Mouse (Mus musculus) Muller cell, postnatal 12 days (primary cell): Measurements from ENCODE around the gene Cnpy3.
A peak's percentile ranks its signal among the peaks of the same experiment; 100 is the strongest.
"Not testable (repeated sequence)": the region's sequence is repeated elsewhere in the genome, so short reads cannot be mapped to it uniquely, and the experiment has no call there.

Source experiments
- DNase-seq: peaks from one replicate; pipeline ENCODE4 v3.0.0-alpha.2; 2015; ENCODE audit errors: inconsistent ontology term

Gene Cnpy3

DNA sequence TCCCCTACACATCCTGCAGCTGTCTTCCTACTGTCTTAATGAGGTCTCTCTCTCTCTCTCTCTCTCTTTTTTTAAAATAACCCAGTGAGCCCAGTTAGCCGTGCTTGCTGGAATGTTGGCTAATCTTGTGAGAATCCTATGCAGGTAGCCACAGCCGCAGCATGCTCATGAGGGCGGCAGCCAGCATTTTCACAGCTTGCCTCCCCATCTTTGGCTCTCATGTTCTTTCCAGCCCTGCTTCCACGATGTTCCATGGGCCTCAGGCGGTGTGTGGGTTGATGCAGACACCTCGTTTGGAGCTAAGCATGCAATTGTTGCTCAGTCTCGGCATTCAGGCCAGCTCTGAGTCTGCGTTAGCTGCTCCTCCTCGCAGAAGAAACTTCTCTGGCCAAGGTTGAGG is 12.9 kb upstream of the Cnpy3 start:
- not testable (repeated sequence) for DNase-seq

DNA sequence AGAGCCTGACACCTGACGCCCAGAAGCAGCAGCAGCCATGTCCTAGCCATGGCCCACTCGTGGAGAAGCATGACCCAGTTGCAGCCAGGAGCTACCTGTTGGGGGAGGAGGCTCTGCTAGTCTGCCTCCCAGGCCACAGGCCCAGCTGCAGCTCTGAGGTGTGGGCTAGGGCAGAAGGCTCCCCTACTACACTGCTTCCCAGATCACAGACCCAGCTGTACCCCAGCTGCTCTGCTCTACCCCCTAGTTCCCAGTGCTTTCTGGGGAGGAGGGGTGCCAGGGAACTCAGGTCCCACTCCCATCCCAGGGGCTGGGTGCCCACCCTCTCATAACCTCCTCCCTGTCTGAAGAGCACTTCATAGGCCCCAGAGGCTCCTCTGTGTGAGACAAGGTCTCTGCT is 11.5 kb upstream of the Cnpy3 start, which contains the start of gene Ptcra:
TSS of gene Ptcra (minus strand) at position 169 of the 400 bp plus-strand sequence.
- no peak for DNase-seq

DNA sequence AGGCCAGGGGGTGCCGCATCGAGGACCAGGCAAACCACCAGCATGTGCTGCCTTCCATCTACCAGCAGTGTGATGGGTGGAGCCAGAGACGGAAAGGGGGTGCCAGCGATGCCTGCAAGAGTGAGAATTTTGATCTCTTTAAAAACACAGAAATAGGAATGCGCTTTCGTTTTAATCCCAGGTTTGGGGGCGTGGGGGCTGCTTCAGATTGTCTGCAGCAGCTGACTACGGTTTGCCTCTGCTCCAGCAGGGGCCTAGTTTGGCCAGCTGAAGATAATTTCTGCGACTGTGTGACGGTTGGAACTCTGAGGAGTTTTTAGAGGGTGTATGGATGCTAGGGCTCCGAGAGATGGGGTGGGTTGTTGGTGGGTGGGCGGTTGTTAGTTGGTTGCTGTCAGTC is 6.7 kb upstream of the Cnpy3 start:
- DNase-seq = no peak

DNA sequence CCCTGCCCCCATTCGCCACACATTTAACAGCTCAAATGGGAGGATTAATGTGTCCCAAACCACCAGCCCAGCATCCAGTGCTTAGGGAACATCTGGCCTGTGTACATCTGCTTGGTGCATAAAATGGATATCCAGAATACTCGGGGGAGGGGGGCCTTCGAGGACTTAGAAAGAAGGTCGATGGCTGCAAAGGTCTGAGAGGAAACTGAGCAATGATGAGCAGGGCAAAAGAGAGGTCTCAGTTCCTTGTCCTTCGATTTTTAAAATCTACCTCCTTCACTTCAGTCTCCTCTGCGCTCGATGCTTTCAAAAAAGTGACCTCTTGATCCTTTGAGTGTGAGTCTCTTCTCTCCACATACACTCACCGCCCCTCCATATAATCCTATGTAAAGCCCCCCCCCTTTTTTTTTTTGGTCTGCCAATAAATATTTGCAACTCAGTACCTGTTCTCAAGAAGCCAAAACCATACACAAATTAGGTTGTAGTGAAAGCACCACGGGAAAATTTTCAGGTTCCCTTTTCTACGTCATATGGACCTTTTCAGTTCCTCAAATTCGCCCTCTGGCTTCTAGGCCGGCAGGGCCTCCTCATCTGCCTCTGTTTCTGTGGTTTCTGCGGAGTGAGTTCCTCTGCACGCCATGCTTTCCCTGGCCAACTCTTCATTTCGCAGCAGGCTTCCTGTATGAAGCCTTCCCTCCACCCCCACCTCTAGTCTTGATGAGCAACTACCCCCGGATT is 789 bp downstream of the Cnpy3 start:
- peak; percentile 3 for DNase-seq

DNA sequence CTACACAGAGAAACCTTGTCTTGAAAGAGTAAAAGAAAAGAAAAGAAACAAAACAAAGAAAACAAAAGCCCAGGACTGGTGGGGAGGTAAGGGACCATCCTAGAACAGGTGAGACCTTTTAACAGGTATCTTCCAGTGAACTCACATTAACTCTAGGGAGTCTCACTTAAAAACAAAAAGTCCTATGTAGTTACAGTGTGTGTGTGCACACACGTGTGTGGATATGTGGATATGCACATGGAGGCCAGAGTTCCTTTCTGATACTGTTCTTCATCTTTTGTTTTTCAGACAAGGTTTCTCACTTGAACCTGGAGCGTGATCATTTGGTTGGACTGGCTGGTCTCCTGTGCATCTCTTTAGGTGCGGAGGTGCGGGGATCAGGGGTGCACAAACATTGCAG is 1.4 kb downstream of the Cnpy3 start:
- DNase-seq = no peak

DNA sequence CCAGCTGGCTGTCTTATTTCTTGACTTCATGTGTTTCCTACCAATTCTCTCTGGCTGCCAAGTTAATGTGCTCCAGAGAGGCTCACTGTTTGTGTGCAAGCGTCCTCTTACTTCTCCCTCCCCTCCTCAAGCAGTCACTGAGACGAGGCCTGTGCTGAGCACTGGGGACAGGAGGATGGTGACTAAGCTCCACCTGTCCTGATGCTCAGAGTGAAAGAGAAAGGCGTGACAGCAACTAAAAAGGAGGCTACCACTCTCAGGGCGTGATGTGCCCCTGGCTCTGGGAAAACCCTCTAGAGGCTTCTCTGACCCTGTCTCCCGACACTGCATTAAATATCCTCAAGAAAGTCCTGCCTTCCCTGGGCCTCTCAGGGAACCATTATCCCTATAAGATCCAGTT is 2.7 kb downstream of the Cnpy3 start:
- DNase-seq = no peak

DNA sequence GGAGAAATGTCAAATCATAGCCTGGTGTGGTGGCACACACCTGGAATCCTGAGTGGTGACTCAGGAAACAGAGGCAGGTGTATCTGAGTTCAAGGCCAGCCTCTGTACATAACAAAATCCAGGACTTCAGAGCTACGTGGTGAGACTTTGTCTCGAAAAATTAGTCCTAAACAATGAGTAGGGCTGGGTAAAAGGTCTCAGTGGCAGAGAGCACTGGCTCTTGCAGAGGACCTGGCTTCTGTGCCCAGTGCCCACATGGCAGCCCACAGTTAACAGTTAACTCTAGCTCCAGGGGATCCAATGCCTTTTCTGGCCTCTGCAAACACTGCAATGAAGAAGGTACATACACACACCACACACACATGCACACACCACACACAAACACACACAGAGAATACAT is 4.2 kb downstream of the Cnpy3 start:
- DNase-seq = no peak

DNA sequence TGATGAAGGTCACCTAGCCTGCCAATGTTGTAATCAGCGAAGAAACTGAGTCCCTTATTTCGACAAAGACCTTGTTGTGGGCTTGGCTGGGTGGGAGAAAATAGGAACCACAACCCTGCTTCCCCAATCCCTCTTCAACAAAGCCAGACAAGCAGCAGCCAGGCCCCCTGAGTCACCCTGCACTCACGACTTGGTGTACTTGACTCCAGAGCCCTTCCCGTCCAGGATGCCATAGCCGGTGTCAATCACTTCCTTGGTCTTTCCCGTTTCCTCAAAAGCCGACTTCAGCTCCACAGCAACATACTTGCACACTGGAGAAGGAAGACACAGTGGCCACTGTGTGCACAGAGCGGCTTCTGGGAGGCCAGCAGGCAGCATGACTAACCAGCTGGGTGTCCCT is 4.8 kb downstream of the Cnpy3 start:
- DNase-seq = no peak

DNA sequence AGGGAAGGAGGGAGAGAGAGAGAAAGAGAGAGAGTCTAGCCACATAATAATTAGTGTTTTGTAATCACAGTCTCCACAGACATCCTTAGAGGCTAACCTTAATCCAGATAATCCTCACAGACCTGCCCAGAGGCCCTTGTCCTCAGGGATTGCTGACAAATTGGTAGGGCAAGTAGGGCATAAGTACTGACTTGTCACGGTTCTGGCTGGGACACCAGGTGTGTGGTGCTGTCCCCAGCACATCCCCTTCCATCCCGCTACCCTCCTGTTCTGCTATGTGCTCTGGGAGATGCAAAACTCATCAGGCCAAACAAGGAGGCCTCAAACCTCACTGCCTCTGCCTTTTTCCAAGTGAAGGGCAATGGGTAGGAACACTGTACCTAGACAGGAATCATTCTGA is 6.5 kb downstream of the Cnpy3 start:
- DNase-seq = no peak

DNA sequence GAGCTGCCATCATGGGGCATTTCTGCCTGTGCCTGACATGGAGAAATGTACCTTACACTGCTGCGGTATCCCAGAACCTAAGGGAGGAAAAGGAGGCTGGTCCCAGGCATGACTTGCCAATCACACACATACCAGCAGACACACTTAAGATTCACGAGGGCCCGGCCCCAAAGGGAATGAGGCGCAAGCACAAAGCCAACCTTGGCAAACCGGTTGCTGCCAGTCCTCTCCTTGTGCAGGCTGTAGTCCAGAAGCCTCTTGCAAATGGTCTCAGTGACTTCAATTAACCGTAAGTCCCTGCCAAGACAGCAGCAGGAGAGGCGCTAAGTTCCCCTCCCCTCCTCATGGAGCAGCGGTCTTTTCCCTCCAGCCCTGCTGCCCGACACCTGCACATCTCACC is 9.0 kb downstream of the Cnpy3 start:
- DNase-seq = no peak

DNA sequence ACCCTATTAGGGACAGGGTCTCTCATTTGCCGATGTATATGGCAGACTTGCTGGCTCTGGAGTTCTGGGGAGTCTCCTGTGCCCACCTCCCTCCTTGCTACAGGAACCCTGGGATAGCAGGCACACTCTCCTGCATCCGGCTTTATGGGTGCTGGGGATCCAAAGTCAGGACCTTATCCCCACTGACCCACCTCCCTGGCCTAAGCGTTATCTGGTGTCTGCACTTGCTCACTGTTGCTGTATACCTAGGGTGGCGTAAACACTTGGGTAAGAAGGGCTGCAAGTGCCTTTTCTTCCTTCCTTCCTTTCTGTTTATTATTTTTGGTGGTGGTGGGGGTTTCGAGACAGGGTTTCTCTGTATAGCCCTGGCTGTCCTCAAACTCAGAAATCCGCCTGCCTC is 10.7 kb downstream of the Cnpy3 start:
- DNase-seq = no peak

DNA sequence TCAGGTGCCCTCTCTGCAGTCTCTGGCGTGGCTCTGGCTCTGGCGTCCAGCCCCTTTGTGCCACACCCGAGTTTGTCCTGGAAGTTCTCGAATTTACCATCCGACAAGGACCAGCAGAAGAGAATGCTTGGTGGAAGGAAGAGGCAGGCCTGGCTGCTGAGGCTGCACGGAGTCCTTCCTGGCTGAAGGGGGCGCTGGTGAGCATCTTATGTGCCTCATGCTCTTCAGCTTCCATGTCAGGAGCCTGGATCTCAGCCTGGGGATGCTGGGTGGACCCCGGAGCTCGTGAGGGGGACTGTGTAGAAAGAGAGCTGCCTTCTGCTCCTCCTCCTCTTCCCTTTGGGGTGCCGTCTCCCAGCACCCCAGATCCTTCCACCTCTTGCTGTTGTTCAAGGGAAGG is 15.9 kb downstream of the Cnpy3 start:
- DNase-seq = no peak

DNA sequence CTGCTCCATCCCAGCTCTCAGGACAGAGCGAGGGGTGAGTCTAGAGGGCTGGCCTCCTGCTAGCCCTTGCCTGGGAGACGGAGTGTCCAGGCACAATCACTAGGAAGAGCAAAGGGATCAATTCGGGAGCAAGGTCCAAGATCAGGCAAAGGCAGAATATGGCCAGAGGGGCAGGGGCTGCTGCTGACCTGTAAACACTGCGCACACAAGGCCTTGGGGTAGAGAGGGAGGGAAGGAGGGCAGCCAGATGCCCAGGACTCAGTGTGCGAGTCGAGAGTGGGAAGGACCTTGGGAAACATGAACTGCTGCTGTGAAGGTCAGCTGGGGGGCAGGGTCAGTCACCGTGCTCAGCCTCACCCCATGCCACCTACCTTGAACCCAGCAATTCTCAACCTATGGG is 16.7 kb downstream of the Cnpy3 start:
- no peak for DNase-seq

DNA sequence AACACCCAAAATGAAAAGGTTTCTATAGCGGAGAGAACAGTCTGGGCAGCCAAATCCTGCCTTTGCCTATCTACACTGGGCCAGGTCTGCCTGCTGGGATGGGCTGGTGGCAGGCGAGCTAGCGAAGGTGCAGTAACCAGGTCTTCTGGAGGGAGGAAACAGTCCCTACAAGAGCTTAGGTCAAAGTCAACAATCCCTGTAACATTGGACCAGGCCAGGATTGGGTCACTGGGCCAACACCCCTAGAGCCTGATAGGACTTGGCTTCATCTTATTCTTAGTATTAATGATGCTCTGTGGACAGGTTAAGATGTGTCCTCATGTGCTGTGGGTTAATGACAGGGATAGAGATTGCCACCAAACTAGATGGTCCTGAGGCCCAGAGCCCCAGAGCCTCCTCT is 18.0 kb downstream of the Cnpy3 start:
- DNase-seq = no peak

DNA sequence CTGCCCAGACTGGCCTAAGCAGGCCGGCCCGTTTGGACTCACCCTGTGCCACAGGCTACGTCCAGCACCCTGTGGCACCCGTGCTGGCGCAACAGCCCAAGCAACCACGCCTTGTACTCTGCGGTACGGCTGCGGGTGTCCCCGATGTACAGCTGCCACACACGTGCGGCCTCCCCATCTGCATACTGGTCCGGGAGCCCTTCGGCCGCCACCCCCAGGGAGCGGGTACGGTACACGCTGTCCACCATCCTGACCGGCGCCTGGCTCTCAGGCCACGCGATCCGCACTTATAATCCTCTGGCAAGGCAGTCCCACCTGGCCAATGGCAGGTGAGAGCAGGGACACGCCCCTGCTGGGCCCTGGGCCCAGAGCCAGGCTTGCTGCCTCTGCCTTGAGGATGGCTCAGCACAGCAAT is 23.1 kb downstream of the Cnpy3 start, which contains the start of gene Gnmt:
TSS of gene Gnmt (minus strand) at position 265 of the 415 bp plus-strand sequence.
- no peak for DNase-seq

DNA sequence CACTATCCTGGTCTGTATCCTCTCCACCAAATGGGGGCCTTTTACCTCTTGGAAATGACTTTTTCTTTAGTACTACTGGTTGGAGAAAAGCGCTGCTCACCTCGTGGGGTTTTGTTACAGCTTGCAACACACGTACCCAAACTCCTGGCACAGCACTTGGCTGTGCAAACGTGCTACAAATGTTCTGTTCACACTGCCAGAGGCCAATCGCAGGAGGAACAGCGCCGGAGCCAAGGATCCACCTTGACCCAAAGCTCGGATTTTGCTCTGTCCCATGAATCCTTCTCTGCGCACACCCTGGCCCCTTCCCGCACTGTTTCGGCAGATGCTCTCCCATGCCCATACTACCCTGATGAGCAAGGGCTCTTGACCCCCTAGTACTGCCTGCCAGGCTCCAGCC is 23.5 kb downstream of the Cnpy3 start:
- DNase-seq = no peak

DNA sequence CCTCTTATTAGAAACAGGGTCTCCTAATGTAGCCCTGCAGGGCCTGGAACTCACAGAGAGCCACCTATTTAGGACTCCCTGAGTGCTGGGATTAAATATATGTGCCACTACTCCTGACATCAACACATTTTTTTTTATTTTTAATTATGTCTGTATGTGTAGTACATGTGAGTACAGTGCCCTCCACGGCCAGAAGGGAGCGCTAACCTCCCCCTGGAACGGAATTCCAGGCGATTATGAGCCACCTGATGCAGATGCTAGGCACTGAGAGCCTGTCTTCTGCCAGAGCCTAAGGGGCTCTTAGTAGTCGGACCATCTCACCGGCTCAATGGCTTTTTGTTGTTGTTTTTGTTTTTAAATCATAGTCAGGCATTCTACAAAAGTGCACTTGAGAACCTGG is 24.0 kb downstream of the Cnpy3 start:
- no peak for DNase-seq

DNA sequence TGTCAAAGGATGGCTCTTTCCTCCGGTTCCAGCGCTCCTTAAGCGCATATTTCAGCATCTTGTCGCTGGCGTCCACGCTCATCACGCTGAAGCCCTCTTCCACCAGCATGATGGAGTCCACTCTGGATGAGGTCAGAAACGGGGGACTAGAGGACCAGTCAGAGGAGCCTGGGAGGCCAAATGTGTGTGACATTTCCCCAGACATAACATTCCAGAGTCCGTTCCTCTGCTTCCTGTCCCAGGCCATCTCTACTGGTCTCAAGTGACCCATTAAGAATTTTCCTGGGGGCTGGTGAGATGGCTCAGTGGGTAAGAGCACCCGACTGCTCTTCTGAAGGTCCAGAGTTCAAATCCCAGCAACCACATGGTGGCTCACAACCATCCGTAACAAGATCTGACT is 24.7 kb downstream of the Cnpy3 start:
- DNase-seq = no peak

DNA sequence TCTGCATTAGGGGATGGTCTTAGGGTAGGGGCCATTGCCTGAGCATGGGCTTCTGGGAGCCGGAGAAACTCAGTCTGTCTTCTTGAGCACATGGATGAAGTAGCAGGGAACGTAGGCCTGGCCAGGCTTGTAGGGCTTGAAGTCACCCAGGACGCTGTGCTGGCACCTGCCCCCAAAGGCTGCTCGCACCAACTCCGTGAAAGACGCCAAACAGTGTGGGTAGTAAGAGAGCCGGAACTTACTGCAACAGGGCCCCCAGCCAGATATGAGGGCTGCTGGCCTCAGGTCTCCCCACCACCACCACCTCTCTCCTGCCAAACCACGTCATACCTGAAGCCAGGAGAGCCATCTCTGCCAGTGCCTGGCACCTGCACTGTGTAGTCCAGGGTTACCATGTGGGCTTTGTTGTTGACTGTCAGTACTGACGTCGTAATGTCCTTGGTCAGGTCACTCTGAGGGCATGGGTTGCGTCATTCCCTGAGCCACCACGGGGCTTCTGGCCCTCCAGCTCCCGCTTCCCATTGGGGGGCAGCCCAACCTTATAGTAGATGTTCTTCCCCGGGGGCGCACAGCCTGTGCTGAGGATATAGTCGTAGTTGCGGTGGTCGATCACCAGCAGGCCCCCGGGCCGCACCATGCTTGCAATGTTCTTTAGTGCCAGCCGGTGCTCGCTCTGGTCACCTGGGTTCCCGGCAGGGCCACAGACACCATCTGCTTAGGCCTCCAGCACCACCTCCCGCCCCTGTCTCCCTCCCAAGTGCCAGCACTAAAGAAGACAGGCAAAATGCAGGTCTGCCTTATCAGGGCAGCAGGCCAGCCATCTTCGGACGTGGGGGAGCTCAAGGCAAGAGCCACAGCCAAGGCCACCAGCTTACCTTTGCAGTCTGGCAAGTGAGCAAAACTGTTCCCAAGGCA is 26.0 kb downstream of the Cnpy3 start:
- no peak for DNase-seq

DNA sequence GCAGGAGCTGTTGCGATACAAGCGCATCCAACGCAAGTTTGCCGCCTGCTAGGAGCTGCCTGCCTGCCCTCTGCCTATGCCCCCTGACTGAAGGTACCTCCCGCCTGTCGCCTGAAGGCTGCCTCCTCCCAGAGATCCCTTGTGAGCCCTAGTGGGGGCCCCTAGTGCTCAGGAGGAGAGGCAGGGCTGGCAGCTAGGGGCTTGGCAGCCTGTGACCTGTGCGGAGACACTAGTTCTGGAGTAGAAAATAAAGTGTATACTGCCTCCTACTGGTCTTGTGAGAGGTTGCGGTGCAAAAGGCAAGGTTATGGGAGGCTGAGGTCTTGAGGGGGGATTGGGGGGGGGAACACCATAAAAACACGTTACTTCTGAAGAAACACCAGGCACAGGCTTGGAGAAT is 26.7 kb downstream of the Cnpy3 start:
- DNase-seq = peak; percentile 32

DNA sequence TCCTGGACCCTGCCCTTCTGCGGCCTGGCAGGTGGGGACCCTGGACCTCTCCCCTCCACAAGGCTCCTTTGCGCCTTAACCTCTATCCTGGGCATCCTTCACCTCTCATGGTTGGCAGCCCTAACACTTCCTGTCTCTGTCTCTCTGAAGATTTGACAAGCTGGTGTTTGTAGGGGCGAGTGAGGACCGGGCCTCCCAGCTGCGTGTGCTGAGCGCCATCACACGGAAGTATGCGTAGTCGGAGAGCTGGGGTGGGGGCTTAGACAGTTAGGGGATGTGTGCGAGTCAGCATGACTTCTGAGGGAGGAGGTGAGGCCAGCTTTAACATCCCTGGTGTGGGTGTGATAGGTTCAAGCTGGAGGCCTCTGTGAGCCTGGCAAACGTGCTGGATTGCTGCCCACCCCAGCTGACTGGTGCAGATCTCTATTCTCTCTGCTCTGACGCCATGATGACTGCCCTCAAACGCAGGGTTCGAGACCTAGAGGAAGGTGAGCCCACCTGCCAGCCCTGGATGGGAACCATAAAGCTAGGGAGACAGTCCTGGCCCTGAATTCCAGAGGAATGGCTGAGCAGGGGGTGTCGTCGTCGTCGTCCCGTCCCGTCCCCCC is 27.4 kb downstream of the Cnpy3 start:
- DNase-seq = no peak

DNA sequence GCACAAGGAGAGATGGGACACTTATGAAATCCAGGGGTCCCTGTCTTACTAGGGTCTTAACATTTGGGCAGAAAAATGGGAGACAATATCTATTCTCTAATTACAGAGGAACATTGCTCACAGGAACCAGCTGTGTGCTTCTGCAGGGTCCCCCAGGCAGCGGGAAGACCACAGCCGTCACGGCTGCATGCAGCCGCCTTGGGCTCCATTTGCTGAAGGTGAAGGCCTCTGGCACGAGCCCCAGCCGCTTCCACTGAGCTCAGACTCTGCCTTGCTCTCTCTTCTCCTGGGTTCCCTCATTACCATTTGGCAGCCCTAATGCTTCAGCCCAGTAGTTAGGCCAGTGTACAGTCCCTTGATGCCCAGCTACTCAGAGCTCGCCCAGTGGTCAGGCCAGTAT is 30.9 kb downstream of the Cnpy3 start:
- no peak for DNase-seq
